Mouse (Mus musculus): ENCODE measurements at regions not wholly inside any gene's neighbourhood (a gene's known extent, or its start where the extent isn't known, plus 50 kb on each side); places are given as distances from the start of the nearest gene placed in this dataset.
"Not testable (repeated sequence)": the region's sequence is repeated elsewhere in the genome, so short reads cannot be mapped to it uniquely, and the experiment has no call there.

DNA sequence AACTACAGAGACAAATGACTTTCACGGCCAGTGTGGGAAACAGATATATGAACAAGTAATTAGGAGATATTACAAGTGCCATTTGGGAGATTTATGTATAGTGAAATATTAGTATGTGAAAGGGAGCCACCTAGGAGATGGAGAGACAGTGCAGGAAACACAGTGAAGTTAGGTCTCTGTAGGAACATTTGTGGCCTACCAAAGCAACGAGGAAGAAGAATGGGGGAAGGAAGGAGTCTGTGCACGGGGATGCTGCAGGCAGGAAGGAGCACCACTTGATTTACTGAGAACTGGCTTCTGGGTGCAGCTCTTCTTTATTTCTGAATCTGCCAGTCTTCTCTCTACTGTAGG lies 147.0 kb upstream of the Nrip1 start:
- DNase-seq (ENCODE audit: low spot score): no peak

DNA sequence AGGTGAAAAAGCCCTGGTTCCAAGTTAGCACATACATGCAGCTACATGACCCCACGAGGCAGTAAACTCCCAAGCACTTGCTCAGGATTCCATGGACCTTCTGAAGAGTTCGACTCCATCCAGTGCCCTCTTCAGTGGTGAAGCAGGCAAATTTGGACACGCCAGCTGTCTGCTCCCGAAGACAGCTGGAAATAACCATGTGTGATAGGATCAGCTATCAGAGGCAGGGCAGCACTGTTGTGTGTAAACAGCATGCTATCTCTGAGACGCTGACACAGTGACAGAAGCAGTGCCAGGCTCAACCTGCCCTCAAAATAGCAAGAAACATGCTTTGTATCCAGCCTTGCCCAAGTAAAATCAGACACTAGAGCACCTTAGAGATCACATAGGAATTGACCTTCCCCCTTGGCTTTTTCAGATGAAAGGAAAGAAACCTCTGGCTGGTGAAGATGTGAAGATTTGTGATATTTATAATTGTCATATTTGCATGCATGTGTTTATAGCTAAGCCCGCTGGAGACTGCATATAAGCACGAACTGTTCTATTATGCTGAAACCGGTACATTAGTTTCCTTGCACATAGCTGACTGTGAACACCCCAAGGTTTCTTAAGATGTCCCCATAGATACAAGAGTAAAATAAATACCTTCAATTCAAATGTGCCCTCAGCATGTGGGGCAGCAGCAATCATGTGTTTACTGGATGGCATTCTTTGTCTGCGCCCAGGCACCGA lies 146.4 kb upstream of the Nrip1 start:
- no peak for DNase-seq (ENCODE audit: low spot score)

DNA sequence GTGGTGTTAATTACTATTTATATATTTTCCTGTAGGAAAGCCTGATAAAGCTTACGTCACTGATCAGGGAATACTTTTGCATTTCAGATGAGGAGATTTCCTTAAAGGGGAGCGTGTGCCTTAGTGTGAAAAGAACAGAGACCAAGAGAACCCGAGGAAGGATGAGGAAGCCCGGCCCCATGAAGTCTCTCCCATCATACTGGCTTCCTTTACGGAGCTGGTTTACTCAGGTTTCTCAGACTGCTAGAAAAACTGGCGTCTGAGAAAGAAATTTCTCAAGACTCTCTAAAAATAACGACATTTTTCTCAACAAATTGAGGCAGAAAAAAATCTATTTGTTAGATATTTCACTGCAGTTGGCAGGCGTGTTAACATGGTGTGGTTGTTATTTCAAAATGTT lies 137.2 kb upstream of the Nrip1 start:
- DNase-seq (ENCODE audit: low spot score): peak; percentile 92

GRCm38 (mm10) chr16:76509109-76509650 lies 135.6 kb upstream of the Nrip1 start:
- no peak for DNase-seq (ENCODE audit: low spot score)

- peak; percentile 96 for DNase-seq (ENCODE audit: low spot score)
These were observed 133.6 kb upstream of the Nrip1 start for GRCm38 (mm10) chr16:76507191-76507746.

- DNase-seq (ENCODE audit: low spot score): peak; percentile 95
These were observed 132.6 kb upstream of the Nrip1 start for GRCm38 (mm10) chr16:76506240-76506639.

GRCm38 (mm10) chr16:76499686-76500400 lies 126.2 kb upstream of the Nrip1 start:
- no peak for DNase-seq (ENCODE audit: low spot score)

DNA sequence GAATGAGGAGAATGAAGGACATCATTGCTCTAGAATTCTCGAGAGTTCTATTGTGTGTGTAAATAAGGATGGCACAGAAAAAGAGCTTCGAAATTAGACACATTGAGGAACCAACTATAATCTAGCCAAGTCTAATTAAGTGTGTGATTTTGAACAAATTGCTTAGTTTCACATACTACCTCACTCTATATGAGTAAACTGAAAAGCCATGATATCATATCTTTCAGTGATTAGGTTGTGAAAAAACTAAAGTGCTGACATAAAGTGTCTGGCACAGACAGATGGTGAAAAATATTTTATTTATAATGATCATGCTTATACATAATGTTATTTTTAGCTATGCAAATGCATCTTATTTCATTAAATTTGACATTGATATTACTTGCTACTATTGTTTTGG lies 124.6 kb upstream of the Nrip1 start:
- no peak for DNase-seq (ENCODE audit: low spot score)

DNA sequence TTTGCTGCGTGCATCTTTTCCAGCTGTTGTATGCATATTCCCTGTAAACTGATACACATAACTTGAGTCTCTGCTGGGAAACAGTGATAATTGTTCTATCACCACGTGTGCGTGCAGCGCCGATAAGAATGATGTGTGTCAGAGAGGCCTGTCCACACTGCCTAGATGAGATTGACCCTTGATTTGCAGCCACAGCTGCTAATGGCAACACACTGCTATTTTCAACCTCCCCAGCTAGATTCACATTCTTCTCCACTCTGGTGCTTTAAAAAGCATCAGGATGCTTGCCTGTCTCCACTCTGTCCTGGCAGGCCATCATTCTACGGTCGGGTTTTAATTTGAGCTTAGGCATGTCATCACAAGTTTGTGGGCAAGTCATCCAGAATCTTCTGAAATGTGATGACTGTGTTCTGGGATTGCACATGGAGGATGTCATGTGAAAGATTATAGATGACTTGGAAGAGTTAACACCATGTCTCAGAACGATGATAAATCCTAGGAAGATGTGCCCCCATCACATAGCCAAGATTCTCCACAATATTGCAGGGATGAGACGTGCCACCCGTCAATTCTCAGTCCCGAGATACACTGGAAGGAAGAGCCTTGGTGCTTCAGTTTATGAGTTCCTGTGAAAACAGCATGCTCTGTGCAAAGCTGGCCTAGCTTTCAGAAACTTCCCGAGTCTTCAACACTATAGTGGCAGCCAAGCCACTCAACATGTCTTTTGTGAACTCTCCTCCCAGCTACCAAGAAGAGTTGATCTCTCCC lies 123.6 kb upstream of the Nrip1 start:
- no peak for DNase-seq (ENCODE audit: low spot score)

DNA sequence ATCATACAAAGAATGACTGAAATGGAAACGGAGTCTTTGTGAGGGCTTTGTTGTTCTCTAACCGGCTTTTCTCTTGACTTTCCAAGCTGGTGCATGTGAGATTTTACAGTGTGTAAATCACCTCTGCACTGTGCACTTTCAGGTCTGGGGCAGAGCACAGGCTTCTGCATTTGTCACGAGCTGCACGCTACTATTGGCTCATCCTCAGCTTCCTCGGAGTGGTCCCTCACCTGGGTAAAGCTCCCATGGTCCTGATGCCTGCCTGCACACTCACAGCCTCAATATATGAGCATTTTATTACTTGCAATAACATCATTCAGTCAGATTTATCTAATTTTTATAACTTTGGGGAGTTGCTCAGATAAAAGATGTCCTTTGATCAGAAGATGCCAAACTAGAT lies 109.8 kb upstream of the Nrip1 start:
- no peak for DNase-seq (ENCODE audit: low spot score)

DNA sequence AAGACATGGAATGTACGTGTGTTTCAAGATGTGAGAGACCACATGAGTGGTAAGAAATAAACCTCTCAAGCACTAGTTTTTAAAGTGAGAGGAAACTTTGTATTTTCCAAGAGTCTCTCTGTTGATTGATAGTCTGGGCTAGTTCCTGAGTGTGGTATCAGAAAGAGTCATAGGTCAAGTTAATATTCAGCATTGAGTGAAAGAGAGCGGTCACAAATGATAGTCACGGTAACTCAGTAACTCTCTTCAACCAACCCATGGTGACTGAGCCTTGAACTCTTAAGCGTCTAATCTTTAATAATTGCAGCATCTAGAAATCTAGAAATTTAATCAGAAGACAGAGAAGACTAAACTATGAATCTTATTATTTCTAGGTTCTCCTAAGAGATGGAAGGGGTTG lies 108.3 kb upstream of the Nrip1 start:
- no peak for DNase-seq (ENCODE audit: low spot score)

DNA sequence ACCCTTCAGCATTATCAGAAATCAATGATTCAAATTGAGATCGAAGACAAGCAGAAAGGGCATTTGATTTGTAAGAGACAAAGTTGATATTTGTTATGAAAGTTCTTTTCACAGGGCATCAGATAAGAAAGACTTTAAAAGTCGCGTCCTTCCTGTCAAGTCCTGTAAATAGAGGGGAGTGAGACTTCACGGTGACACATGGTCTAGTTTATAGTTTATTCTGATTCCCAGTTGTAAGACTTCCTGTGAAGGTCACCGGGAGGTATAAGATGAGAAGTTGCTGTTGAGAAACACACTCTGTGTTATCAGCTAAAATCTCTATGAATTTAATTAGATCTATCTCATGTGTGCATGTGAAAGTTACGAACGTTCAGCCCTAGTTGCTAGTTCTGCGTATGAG lies 103.8 kb upstream of the Nrip1 start:
- DNase-seq (ENCODE audit: low spot score): no peak

GRCm38 (mm10) chr16:76474481-76474880 lies 100.9 kb upstream of the Nrip1 start:
- peak; percentile 69 for DNase-seq (ENCODE audit: low spot score)

DNA sequence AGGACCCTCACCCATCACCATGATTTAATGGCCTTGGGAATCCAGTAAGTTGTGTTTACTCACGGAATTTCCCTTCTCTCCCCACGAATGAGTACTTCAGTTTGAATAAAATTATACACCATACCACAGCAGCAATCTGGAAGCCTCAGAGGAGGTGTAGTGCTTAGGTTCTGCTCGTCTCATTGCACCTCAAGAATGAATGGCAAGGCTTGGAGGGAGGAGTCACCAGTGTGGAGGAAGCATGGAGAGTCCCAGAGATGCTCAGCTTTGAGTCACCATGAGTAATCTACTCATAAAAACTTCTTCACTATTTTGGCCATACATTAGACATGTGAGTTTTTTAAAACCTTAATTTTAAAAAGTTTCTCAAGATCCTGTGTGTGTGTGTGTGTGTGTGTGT lies 98.8 kb upstream of the Nrip1 start:
- DNase-seq (ENCODE audit: low spot score): no peak

GRCm38 (mm10) chr16:76471081-76471480 lies 97.5 kb upstream of the Nrip1 start:
- peak; percentile 66 for DNase-seq (ENCODE audit: low spot score)

DNA sequence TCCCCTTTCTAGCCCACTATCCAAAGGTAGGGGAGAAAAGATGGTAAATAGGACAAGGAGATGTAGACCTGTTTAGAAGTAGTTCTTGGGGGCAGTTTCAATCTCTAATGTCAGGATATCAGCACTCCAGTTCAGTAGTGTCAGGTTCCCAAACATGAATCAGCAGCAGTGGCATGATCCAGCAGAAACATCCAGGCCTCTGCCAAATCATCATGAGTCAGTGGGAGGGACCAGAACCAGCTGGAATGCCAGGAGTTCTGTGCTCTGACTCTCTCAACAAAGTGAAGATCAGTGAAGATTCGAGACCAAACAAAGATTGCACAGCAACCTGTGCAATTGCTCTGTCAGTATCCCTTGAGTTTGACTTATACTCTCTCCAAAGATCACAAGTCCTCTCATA lies 85.9 kb upstream of the Nrip1 start:
- no peak for DNase-seq (ENCODE audit: low spot score)

- not testable (repeated sequence) for DNase-seq (ENCODE audit: low spot score)
These were observed 82.6 kb upstream of the Nrip1 start for GRCm38 (mm10) chr16:76456300-76456599.

GRCm38 (mm10) chr16:76455499-76456299 lies 82.1 kb upstream of the Nrip1 start:
- no peak for DNase-seq (ENCODE audit: low spot score)

DNA sequence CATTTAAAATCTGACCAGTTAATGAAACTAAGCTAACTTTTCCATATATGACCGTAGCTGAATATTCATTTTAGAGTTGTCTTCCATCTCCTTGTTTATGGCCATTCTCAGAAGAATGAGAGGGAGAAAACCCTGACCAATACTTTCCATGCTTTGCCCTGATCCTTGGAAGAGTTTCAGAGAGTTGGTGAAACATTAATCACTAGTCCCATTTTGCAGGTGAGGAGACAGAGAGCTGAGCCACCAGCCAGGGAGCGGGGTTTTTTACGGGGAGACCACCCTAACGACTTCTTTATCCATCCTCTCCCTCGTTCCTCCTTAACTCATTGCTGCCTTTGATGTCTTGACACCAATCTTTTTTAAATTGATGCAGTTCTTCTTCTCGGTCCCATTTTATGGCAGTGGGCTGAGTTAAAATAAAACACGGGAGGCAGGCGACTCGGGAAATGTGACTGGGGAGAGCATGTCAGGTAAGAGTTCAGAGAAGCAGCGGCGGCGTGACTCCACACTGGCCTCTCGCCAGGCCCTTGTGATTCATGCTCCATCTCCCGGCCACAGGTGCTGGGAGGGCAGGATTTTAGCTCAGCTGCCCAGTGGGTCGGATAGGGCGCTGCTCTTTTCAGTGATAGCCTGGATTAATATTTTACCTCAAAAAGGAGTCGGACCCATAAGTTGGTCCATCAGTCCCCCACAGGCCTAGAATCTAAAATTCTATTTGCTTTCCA lies 81.3 kb upstream of the Nrip1 start:
- no peak for DNase-seq (ENCODE audit: low spot score)

- peak; percentile 66 for DNase-seq (ENCODE audit: low spot score)
These were observed 80.0 kb upstream of the Nrip1 start for GRCm38 (mm10) chr16:76453457-76454200.
